Mouse (Mus musculus) layer of hippocampus, postnatal 10 days (tissue): ENCODE results near the gene Gm10188. TPM values are rescaled to one million over a fixed set of nuclear protein-coding genes. Genes with fewer than 3 reads are reported as not detected.
A peak's percentile ranks its signal among the peaks of the same experiment; 100 is the strongest.

Experiments
- DNase-seq, 2 experiments: peaks; one replicate each; pipeline ENCODE4 v3.0.0; 2021; ENCODE audit warnings: low spot score in 2 of 2
- microRNA-seq, 2 experiments: library from miRNA; unstranded; fragments of <30 nt; microRNA quantifications; one replicate each; pipeline ENCODE4 v1.2.0; 2021
- total RNA-seq, 2 experiments: library from RNA; stranded (reverse); gene quantifications; 2 replicates each; pipeline ENCODE4 v1.2.3; 2021

Gm10188 gene
- total RNA-seq, 2 experiments from 2014 or later, result not detected

GRCm38 (mm10) chr1:132195100-132195499, 34.5 kb downstream of the Gm10188 start:
- DNase-seq, result no peak

GRCm38 (mm10) chr1:132194624-132195023, 34.9 kb downstream of the Gm10188 start:
- no peak for DNase-seq

- DNase-seq, result no peak
These were observed 35.8 kb downstream of the Gm10188 start for GRCm38 (mm10) chr1:132193806-132194205.

- peak; percentile 57 to 60 for DNase-seq
These were observed 37.5 kb downstream of the Gm10188 start for GRCm38 (mm10) chr1:132191786-132192680.

- DNase-seq, result no peak
These were observed 38.3 kb downstream of the Gm10188 start, which contains the start of the genes Lemd1 and AC124108.1 for GRCm38 (mm10) chr1:132191093-132191785. Lemd1 (plus strand) TSS chr1:132191431. AC124108.1 (plus strand) TSS chr1:132191457.

- no peak for DNase-seq
These were observed 38.9 kb downstream of the Gm10188 start for GRCm38 (mm10) chr1:132190621-132191092.

- DNase-seq, result peak; percentile 58 to 74
These were observed 39.5 kb downstream of the Gm10188 start for GRCm38 (mm10) chr1:132190040-132190513.

GRCm38 (mm10) chr1:132189231-132189630, 40.3 kb downstream of the Gm10188 start:
- no peak for DNase-seq

GRCm38 (mm10) chr1:132188442-132189066, 41.0 kb downstream of the Gm10188 start:
- peak in 1 of 2 experiments; percentile 7 for DNase-seq

- DNase-seq, result peak in 1 of 2 experiments; percentile 22
These were observed 43.3 kb downstream of the Gm10188 start for GRCm38 (mm10) chr1:132186303-132186702.

Small RNA genes within 50 kb of the gene (microRNA-seq; reads per million reads assigned to microRNA genes)
- 121 to 222 reads per million in 2 experiments for gene Mir135b

Other genes with a start within 250 kb of the Gm10188 start
- gene Elk4, start 222.2 kb downstream of the Gm10188 start, total RNA-seq, result 10 to 100 TPM; 60.1 to 61.6 TPM
- 10 to 100 TPM; 32.1 to 33.6 TPM for gene Mfsd4a, start 161.7 kb downstream of the Gm10188 start, total RNA-seq
- 10 to 100 TPM; 19.3 to 23.4 TPM for gene Cdk18, start 90.1 kb downstream of the Gm10188 start, total RNA-seq
- gene Lemd1, start 38.3 kb downstream of the Gm10188 start, total RNA-seq, result 1 to 10 TPM; 4.9 TPM
- gene AC124108.1, start 38.3 kb downstream of the Gm10188 start, total RNA-seq, result 1 to 10 TPM; 1.7 TPM
- 10 to 100 TPM; 11.1 to 11.5 TPM for gene Klhdc8a, start 68.9 kb upstream of the Gm10188 start, total RNA-seq
- 1 to 10 TPM; 3.1 TPM for gene Nuak2, start 86.4 kb upstream of the Gm10188 start, total RNA-seq
- gene Tmcc2, start 161.5 kb upstream of the Gm10188 start, total RNA-seq, result 100 to 1,000 TPM; 171 to 181 TPM
- 10 to 100 TPM; 31.0 to 34.9 TPM for gene Dstyk, start 187.8 kb upstream of the Gm10188 start, total RNA-seq
- gene Rbbp5, start 247.6 kb upstream of the Gm10188 start, total RNA-seq, result 10 to 100 TPM; 36.8 to 37.3 TPM